ENCODE assay signal across 9 mouse cellular contexts in genomic region chr1:90998891-90999611, GRCm38 (mm10). TPM values are rescaled to one million over a fixed set of nuclear protein-coding genes. Genes with fewer than 3 reads are reported as not detected.
DNase-seq lines count a peak whose midpoint lies in the region; ATAC-seq and TF ChIP-seq lines count a peak whose summit lies in the region.
"Had no signal": no experiment of that assay in that cellular context is flagged by ENCODE, and none has a peak within 500 bp of the region (broad histone marks: within the 10 kb centered on the region; RNA-seq: fewer than 3 reads in every experiment).

No protein-coding gene starts in this region.

- TF ChIP-seq CTCF in heart, adult 2 months (IDR thresholded peaks at IDR 0.05) = no peak

- TF ChIP-seq POLR2A in heart, adult 2 months (IDR thresholded peaks at IDR 0.05; ENCODE audit: insufficient read depth, low read depth, low read length) = no peak

- peak overlapping the region; percentile 99 for H3K4me2 ChIP-seq in forebrain, embryonic 11.5 days (ENCODE audit: low read depth, low read length, severe bottlenecking)
- peak overlapping the region; percentile 98 for H3K4me2 ChIP-seq in limb, embryonic 11.5 days (ENCODE audit: low read depth, severe bottlenecking)
- peak overlapping the region; percentile 98 for H3K4me2 ChIP-seq in neural tube, embryonic 11.5 days (ENCODE audit: low read depth)

- no peak for TF ChIP-seq EP300 in heart, adult 2 months (IDR thresholded peaks at IDR 0.05; ENCODE audit: insufficient read depth, low read depth, low read length)

- intact Hi-C loops in heart, adult 2 months (cut with DNase I) = loop anchor here (5.0 kb wide), 1 partner anchor 33 kb away; no protein-coding TSS in a partner anchor
- intact Hi-C loops in heart, postnatal 25 days (cut with DNase I) = no loop called here

- peak; percentile 83 for ATAC-seq in forebrain, embryonic 11.5 days (replicated peaks; ENCODE audit: low FRiP score)
- peak; percentile 63 for ATAC-seq in limb, embryonic 11.5 days (ENCODE audit: insufficient number of reproducible peaks, low FRiP score, low TSS enrichment, low read depth)
- peak; percentile 70 for ATAC-seq in neural tube, embryonic 11.5 days (ENCODE audit: insufficient read depth, low FRiP score, low TSS enrichment)

- peak overlapping the region; percentile 81 for H3K4me3 ChIP-seq in heart, adult 2 months
- H3K4me3 ChIP-seq in forebrain, embryonic 11.5 days (ENCODE audit: low read depth, low read length) = peak overlapping the region; percentile 69
- H3K4me3 ChIP-seq in limb, embryonic 11.5 days (ENCODE audit: low read depth, low read length) = peak overlapping the region; percentile 77
- H3K4me3 ChIP-seq in neural tube, embryonic 11.5 days (ENCODE audit: low read depth, low read length) = peak overlapping the region; percentile 62

- peak overlapping the region; percentile 80 for H3K27ac ChIP-seq in heart, adult 2 months
- no peak overlapping the region for H3K27ac ChIP-seq in forebrain, embryonic 11.5 days (ENCODE audit: low read depth, low read length)
- no peak overlapping the region for H3K27ac ChIP-seq in limb, embryonic 11.5 days (replicated peaks; ENCODE audit: low read depth, low read length)
- H3K27ac ChIP-seq in neural tube, embryonic 11.5 days (ENCODE audit: low read depth, low read length) = no peak overlapping the region

- peaks cover 2% of the 10 kb centered on the region for H3K79me2 ChIP-seq in heart, adult 2 months (replicated peaks; ENCODE audit: control insufficient read depth, insufficient read depth, low read length)

- WGBS in heart, adult 2 months = 1% methylated on average over 41 of the region's 41 CpGs
- WGBS in forebrain, embryonic 11.5 days = 2% methylated on average over 41 of the region's 41 CpGs
- 4% methylated on average over 41 of the region's 41 CpGs for WGBS in limb, embryonic 11.5 days
- WGBS in neural tube, embryonic 11.5 days = 2% methylated on average over 39 of the region's 41 CpGs

- DNase-seq in heart, adult 2 months = peak in 1 of 2 experiments; percentile 17
- no peak for DNase-seq in heart, postnatal 25 days (ENCODE audit: low spot score)
- peak; percentile 25 for DNase-seq in ES-CJ7 (ENCODE audit: low read depth, low spot score)
- DNase-seq in forebrain, embryonic 11.5 days (ENCODE audit: low spot score) = peak; percentile 58
- DNase-seq in limb, embryonic 11.5 days (ENCODE audit: low spot score) = peak; percentile 58
- peak; percentile 68 for DNase-seq in neural tube, embryonic 11.5 days (ENCODE audit: low spot score)
- DNase-seq in gastrocnemius, postnatal 4 days (ENCODE audit: low spot score in 2 of 2) = no peak
- no peak for DNase-seq in thymus, postnatal 0 days (ENCODE audit: low spot score)

- no peaks in the 10 kb centered on the region for H3K27me3 ChIP-seq in heart, adult 2 months (ENCODE audit: control insufficient read depth, insufficient read depth, low read length)
- H3K27me3 ChIP-seq in forebrain, embryonic 11.5 days (ENCODE audit: control insufficient read depth, insufficient read depth, low read length) = no peaks in the 10 kb centered on the region; the same call in 1 of the 2 replicates
- no peaks in the 10 kb centered on the region for H3K27me3 ChIP-seq in limb, embryonic 11.5 days (ENCODE audit: control insufficient read depth, insufficient read depth, low read length)
- no peaks in the 10 kb centered on the region for H3K27me3 ChIP-seq in neural tube, embryonic 11.5 days (ENCODE audit: control insufficient read depth, insufficient read depth, low read length)

- H3K36me3 ChIP-seq in heart, adult 2 months (ENCODE audit: control insufficient read depth, insufficient read depth, low read length) = peaks cover 5% of the 10 kb centered on the region; the same call in 1 of the 2 replicates
- no peaks in the 10 kb centered on the region for H3K36me3 ChIP-seq in forebrain, embryonic 11.5 days (ENCODE audit: control insufficient read depth, insufficient read depth, low read length)
- H3K36me3 ChIP-seq in limb, embryonic 11.5 days (ENCODE audit: control insufficient read depth, insufficient read depth, low read length) = no peaks in the 10 kb centered on the region
- H3K36me3 ChIP-seq in neural tube, embryonic 11.5 days (ENCODE audit: control insufficient read depth, insufficient read depth, low read length) = no peaks in the 10 kb centered on the region

- peaks cover 34% of the 10 kb centered on the region for H3K4me1 ChIP-seq in heart, adult 2 months (ENCODE audit: control insufficient read depth, insufficient read depth, low read length)
- peaks cover 7% of the 10 kb centered on the region; the same call in 1 of the 2 replicates for H3K4me1 ChIP-seq in forebrain, embryonic 11.5 days (replicated peaks; ENCODE audit: control insufficient read depth, insufficient read depth, low read length)
- H3K4me1 ChIP-seq in limb, embryonic 11.5 days (ENCODE audit: control insufficient read depth, insufficient read depth, low read length) = peaks cover 8% of the 10 kb centered on the region
- peaks cover 11% of the 10 kb centered on the region for H3K4me1 ChIP-seq in neural tube, embryonic 11.5 days (ENCODE audit: control insufficient read depth, insufficient read depth, low read length)

- no peaks in the 10 kb centered on the region; the same call in 1 of the 2 replicates for H3K9me3 ChIP-seq in forebrain, embryonic 11.5 days (ENCODE audit: control insufficient read depth, low read length)
- H3K9me3 ChIP-seq in limb, embryonic 11.5 days (ENCODE audit: control insufficient read depth, low read length) = no peaks in the 10 kb centered on the region
- H3K9me3 ChIP-seq in neural tube, embryonic 11.5 days (ENCODE audit: control insufficient read depth, low read length) = no peaks in the 10 kb centered on the region

- peak overlapping the region; percentile 98 for H3K9ac ChIP-seq in heart, adult 2 months (ENCODE audit: low read depth, low read length)
- H3K9ac ChIP-seq in forebrain, embryonic 11.5 days (ENCODE audit: low read length) = peak overlapping the region; percentile 76
- peak overlapping the region; percentile 83 for H3K9ac ChIP-seq in limb, embryonic 11.5 days (ENCODE audit: low read length)
- peak overlapping the region; percentile 70 for H3K9ac ChIP-seq in neural tube, embryonic 11.5 days (ENCODE audit: low read length)

RNA-seq across cellular contexts. Expression of gene Lrrfip1, which starts 0.5 kb away (rescaled TPM):
- 10 to 100 TPM; 63.5 to 75.5 TPM for total RNA-seq in heart, adult 2 months (2021)
- 32.9 and 44.2 TPM in 2 replicates for polyA plus RNA-seq in heart, adult 2 months (2012; rRNA removed)
- 10 to 100 TPM; 81.3 to 98.0 TPM for total RNA-seq in heart, postnatal 25 days (2021)
- 21.4 and 22.1 TPM in 2 replicates for polyA plus RNA-seq in forebrain, embryonic 11.5 days (2014; fragmentation: Nextera tagmentation; extraction: Ambion mirVana)
- 26.0 and 26.2 TPM in 2 replicates for polyA plus RNA-seq in limb, embryonic 11.5 days (2014; fragmentation: Nextera tagmentation; extraction: Ambion mirVana)
- polyA plus RNA-seq in neural tube, embryonic 11.5 days (2014; fragmentation: Nextera tagmentation; extraction: Ambion mirVana) = 26.9 and 29.9 TPM in 2 replicates
- 100 to 1,000 TPM; 206 to 229 TPM for total RNA-seq in gastrocnemius, postnatal 4 days (2021)
- polyA plus RNA-seq in thymus, postnatal 0 days (2015; fragmentation: Nextera tagmentation; extraction: Ambion mirVana) = 59.8 and 61.1 TPM in 2 replicates

RNA-seq across cellular contexts. Expression of gene Rab17, which starts 29.6 kb away (rescaled TPM):
- 1 to 10 TPM; 1.7 to 2.6 TPM for total RNA-seq in heart, adult 2 months (2021)
- polyA plus RNA-seq in heart, adult 2 months (2012; rRNA removed) = 1.4 and 2.3 TPM in 2 replicates
- total RNA-seq in heart, postnatal 25 days (2021) = 1 to 10 TPM; 2.1 to 3.2 TPM
- not detected in 2 replicates for polyA plus RNA-seq in forebrain, embryonic 11.5 days (2014; fragmentation: Nextera tagmentation; extraction: Ambion mirVana)
- polyA plus RNA-seq in limb, embryonic 11.5 days (2014; fragmentation: Nextera tagmentation; extraction: Ambion mirVana) = 0.44 and 1.0 TPM in 2 replicates
- polyA plus RNA-seq in neural tube, embryonic 11.5 days (2014; fragmentation: Nextera tagmentation; extraction: Ambion mirVana) = 0.15 and 0.38 TPM in 2 replicates
- total RNA-seq in gastrocnemius, postnatal 4 days (2021) = under 1 TPM; 0.26 to 0.29 TPM
- polyA plus RNA-seq in thymus, postnatal 0 days (2015; fragmentation: Nextera tagmentation; extraction: Ambion mirVana) = 0.94 and 1.1 TPM in 2 replicates

RNA-seq across cellular contexts. Expression of gene Prlh, which starts 46.1 kb away (rescaled TPM):
- not detected for total RNA-seq in heart, adult 2 months (2021)
- polyA plus RNA-seq in heart, adult 2 months (2012; rRNA removed) = not detected in 2 replicates
- not detected for total RNA-seq in heart, postnatal 25 days (2021)
- not detected in 2 replicates for polyA plus RNA-seq in forebrain, embryonic 11.5 days (2014; fragmentation: Nextera tagmentation; extraction: Ambion mirVana)
- not detected in 2 replicates for polyA plus RNA-seq in limb, embryonic 11.5 days (2014; fragmentation: Nextera tagmentation; extraction: Ambion mirVana)
- polyA plus RNA-seq in neural tube, embryonic 11.5 days (2014; fragmentation: Nextera tagmentation; extraction: Ambion mirVana) = not detected in 2 replicates
- not detected for total RNA-seq in gastrocnemius, postnatal 4 days (2021)
- polyA plus RNA-seq in thymus, postnatal 0 days (2015; fragmentation: Nextera tagmentation; extraction: Ambion mirVana) = not detected in 2 replicates
- total RNA-seq: left cerebral cortex, postnatal 14 days had no signal

Comparison
In these comparisons a context has a peak if more than half of its experiments do, and no peak if none do; other contexts are left out.
1. DNase-seq: peak in ES-CJ7 (single experiment), forebrain, embryonic 11.5 days (single experiment), limb, embryonic 11.5 days (single experiment) and neural tube, embryonic 11.5 days (single experiment); none in heart, postnatal 25 days (single experiment), gastrocnemius, postnatal 4 days (0 of 2) and thymus, postnatal 0 days (single experiment).
2. Peak in every context shown above with its lines, with median percentiles within 50 percentile points of each other: H3K4me3 ChIP-seq, H3K9ac ChIP-seq, ATAC-seq and H3K4me2 ChIP-seq.